Mouse (Mus musculus) spleen, postnatal 14 days (tissue): Measurements from ENCODE around the gene Gm38394.

ENCODE experiments used
- DNase-seq, 2 experiments: peaks; one replicate each; pipeline ENCODE4 v3.0.0; 2021 to 2022; ENCODE audit warnings: low spot score in 2 of 2

The Gm38394 gene

GRCm38 (mm10) chr1:133585995-133586537 lies 75.1 kb downstream of the Gm38394 start:
- DNase-seq, result no peak

GRCm38 (mm10) chr1:133571293-133571692 lies 89.8 kb downstream of the Gm38394 start:
- DNase-seq, result no peak
